Mouse (Mus musculus) adrenal gland, adult 8-10 months (tissue): ENCODE measurements around the gene Nat14. TPM values are rescaled to one million over a fixed set of nuclear protein-coding genes. Genes with fewer than 3 reads are reported as not detected.

Source experiments
- DNase-seq: peaks from one replicate; pipeline ENCODE4 v3.0.0; 2022
- total RNA-seq, 4 experiments: library from RNA; stranded (reverse); gene quantifications; 2 replicates each; pipeline ENCODE4 v1.2.4; 2022

Gene Nat14
- total RNA-seq, 4 experiments from 2014 or later: 8.5 to 13.3 (median 10.4) TPM

DNA sequence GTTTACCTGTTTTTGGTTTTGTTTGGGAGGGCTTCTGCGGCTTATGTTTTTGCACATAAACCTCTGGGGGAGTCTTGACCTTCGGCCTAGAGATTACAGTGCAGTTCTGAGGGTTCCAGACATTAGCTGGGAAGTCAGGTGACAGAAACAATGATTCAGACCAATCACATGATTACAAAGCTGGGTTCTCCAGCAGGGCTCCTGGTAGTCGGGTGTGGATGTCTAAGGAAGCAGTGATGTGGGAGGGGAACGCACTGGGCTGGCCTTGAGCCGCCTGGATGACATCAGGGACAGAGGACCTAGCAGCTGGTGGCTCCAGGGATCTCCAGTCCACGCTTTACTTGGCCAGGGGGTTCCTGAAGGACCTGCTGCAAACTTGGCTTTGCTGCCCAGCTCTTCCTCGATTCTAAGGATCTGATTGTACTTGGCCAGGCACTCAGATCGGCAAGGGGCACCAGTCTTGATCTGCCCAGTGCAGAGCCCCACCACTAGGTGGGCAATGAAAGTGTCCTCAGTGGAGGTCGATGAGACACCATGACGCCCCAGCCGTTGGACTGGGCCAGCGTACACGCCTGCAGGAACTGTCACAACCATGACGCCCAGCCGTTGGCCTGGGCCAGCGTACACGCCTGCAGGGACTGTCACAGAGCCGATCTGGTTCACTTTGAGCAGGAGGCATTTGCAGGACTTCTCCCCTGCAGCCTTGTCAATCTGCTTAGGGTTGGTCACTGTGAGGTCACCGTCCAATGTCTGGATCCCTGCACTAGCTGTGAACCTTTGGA, 28.9 kb downstream of the Nat14 start:
- peak; percentile 51 for DNase-seq

DNA sequence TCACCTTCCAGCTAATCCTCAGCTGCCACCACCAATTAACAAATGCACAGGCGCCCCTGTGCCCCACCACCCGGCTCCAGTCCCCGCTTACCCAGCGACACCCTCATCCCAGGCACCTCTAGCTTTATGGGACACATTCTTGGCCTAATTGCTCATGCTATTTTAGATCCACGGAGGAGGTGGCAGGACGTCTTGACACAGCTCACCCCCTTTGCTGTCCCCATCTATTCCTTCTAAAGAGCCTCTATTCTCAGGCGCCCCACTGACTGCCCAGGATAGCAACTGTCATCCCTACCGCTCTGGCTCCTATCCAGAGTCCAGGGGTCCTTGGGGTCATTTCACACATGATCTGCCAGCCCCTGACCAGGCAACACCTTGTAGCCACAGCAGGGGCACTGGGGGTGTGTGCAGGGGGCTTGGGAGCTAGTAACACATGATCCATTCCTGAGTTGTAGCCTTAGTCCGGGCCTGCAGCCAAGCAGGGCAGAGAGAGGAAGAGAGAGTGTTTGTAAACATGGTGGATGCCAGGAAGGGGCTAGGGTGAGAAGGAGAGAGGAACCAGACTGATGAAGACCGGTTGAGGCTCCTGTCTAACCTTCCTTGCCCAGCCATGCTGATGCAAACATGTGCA, 32.1 kb downstream of the Nat14 start:
- DNase-seq: no peak

DNA sequence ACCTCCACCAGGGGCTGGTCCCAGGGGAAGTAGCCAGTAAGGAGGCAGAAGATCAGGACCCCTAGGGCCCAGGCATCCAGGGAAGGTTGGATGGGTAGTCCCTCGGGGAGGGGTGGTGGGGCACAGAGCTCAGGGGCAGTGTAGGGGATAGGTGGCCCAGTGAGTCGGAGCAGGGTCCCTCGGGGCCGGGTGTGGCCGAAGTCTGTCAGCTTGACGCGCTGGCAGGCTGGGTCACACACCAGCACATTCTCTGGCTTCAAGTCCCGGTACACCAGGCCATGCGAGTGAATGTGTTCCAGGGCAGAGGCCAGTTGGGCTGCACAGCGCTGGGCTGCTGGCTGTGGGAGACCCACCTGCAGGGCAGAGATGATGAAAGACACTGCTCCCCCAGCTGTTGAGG, 35.5 kb downstream of the Nat14 start:
- DNase-seq: no peak

- DNase-seq: no peak
Observed at GRCm38 (mm10) chr7:4963527-4963926, 41.7 kb downstream of the Nat14 start.

DNA sequence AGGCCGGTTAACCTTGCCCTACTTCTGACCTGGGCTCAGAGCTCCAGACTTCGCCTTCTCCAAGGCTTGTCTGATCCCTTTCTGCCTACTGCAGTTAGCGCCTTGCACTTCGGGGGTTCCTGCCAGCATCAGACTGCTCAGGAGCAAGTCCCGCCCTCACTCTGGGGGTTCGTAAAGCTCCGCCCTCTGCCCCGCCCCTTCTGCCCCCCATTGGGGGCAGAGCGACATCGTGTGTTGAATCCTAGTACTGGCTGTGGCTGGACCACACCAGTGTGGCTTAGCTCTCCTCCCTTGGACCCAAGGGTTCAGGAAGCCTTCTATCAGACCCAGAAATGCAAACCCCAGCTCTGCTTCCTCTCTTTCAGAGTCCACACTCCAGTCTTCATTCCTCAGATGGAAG, 42.4 kb downstream of the Nat14 start, which contains the start of gene Sbk2:
TSS of gene Sbk2 (minus strand) at position 135 of the 400 bp plus-strand sequence.
- DNase-seq: peak; percentile 76

DNA sequence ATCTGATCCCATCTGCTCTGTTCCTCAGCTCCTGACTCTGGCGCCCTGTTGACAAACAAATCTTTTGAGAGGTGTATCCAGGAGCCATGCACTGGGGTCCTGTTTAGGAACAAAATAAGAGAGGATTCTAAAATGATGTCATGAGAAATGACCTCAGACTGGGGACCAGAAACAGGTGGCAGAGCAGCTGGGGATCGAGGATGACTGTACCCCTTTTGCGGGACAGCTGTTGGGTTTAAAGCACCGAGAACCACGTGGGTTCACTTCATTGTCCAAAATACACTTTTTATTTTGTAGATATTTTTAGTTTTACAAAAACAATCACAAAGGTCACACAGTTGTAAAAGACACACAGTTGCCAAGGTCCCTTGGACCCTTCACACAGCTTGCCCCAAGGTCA, 43.2 kb downstream of the Nat14 start:
- DNase-seq: no peak

DNA sequence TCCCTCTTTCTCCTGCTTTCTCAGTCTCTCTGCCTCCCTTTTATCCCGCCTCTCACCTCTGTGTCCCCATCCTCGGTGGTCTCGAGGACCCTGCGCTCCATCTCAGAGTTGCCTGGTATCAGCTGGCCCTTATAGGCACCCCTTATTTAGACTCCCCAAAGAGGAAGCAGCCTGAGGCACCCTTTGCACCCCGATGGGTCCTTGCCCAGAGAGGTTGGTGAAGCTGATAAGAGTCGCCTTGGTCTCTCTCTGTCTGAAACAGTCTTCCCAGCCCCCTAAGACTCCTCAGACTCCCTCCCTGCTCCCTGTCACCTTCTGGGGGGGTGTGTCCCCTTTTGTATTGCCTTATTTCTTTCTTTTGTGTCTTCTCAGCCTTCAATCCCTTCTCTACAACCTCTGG, 49.2 kb downstream of the Nat14 start, which contains the start of gene Sbk3:
TSS of gene Sbk3 (minus strand) at position 101 of the 400 bp plus-strand sequence.
- no peak for DNase-seq

GRCm38 (mm10) chr7:4971710-4972109, 49.9 kb downstream of the Nat14 start:
- DNase-seq: no peak

- peak; percentile 77 for DNase-seq
Observed at GRCm38 (mm10) chr7:4972321-4973047, 50.7 kb downstream of the Nat14 start.

Other genes with a start within 250 kb of the Nat14 start
- 10 to 100 TPM; 43.1 to 66.5 (median 50.5) TPM for gene Hspbp1, start 237.0 kb upstream of the Nat14 start, total RNA-seq
- 1 to 10 TPM; 4.2 to 8.0 (median 7.4) TPM for gene Brsk1, start 231.4 kb upstream of the Nat14 start, total RNA-seq
- gene Tmem150b, start 196.8 kb upstream of the Nat14 start, total RNA-seq: 1 to 10 TPM in 1 of 4 experiments, under 1 TPM in 3; 0.49 to 1.1 (median 0.73) TPM
- 10 to 100 TPM; 31.0 to 59.8 (median 43.8) TPM for gene Kmt5c, start 181.9 kb upstream of the Nat14 start, total RNA-seq
- 10 to 100 TPM in 1 of 4 experiments, 1 to 10 TPM in 3; 5.1 to 10.3 (median 9.1) TPM for gene Cox6b2, start 168.9 kb upstream of the Nat14 start, total RNA-seq
- gene Fam71e2, start 150.7 kb upstream of the Nat14 start, total RNA-seq: not detected
- gene Il11, start 139.2 kb upstream of the Nat14 start, total RNA-seq: under 1 TPM; 0.28 to 0.37 (median 0.32) TPM
- gene Tmem190, start 139.1 kb upstream of the Nat14 start, total RNA-seq: not detected
- 10 to 100 TPM in 2 of 4 experiments, 1 to 10 TPM in 2; 7.2 to 11.8 (median 10.1) TPM for gene Tmem238, start 132.4 kb upstream of the Nat14 start, total RNA-seq
- 100 to 1,000 TPM; 593 to 922 (median 693) TPM for gene Rpl28, start 129.2 kb upstream of the Nat14 start, total RNA-seq
- gene Ube2s, start 109.4 kb upstream of the Nat14 start, total RNA-seq: 100 to 1,000 TPM in 3 of 4 experiments, 10 to 100 TPM in 1; 96.8 to 127 (median 118) TPM
- gene Shisa7, start 77.3 kb upstream of the Nat14 start, total RNA-seq: 1 to 10 TPM; 2.0 to 5.6 (median 4.0) TPM
- 10 to 100 TPM; 14.0 to 28.7 (median 19.1) TPM for gene Isoc2b, start 51.8 kb upstream of the Nat14 start, total RNA-seq
- 10 to 100 TPM; 21.8 to 38.6 (median 30.3) TPM for gene Isoc2a, start 44.9 kb upstream of the Nat14 start, total RNA-seq
- gene Gm36210, start 15.5 kb upstream of the Nat14 start, total RNA-seq: under 1 TPM in 1 of 4 experiments, not detected in 3; 0.26 TPM
- gene Zfp628, start 6.8 kb upstream of the Nat14 start, total RNA-seq: 10 to 100 TPM; 14.4 to 20.6 (median 16.2) TPM
- gene Ssc5d, start 3.8 kb downstream of the Nat14 start, total RNA-seq: 1 to 10 TPM; 1.7 to 4.5 (median 2.2) TPM
- 1 to 10 TPM in 2 of 4 experiments, under 1 TPM in 1, not detected in 1; 0.45 to 2.1 (median 1.8) TPM for gene Sbk2, start 42.4 kb downstream of the Nat14 start, total RNA-seq
- gene Sbk3, start 49.1 kb downstream of the Nat14 start, total RNA-seq: under 1 TPM; 0.15 to 0.74 (median 0.34) TPM
- gene Zfp579, start 74.1 kb downstream of the Nat14 start, total RNA-seq: 10 to 100 TPM; 19.1 to 29.6 (median 27.4) TPM
- gene Zfp524, start 92.4 kb downstream of the Nat14 start, total RNA-seq: 10 to 100 TPM; 10.0 to 15.2 (median 12.0) TPM
- gene Fiz1, start 92.7 kb downstream of the Nat14 start, total RNA-seq: 10 to 100 TPM; 18.9 to 25.7 (median 23.3) TPM
- gene Gm44973, start 93.5 kb downstream of the Nat14 start, total RNA-seq: 1 to 10 TPM in 1 of 4 experiments, not detected in 3; 1.5 TPM
- gene Zfp865, start 98.3 kb downstream of the Nat14 start, total RNA-seq: 10 to 100 TPM; 25.0 to 38.6 (median 30.3) TPM
- 1 to 10 TPM; 2.9 to 5.6 (median 3.8) TPM for gene Ccdc106, start 98.5 kb downstream of the Nat14 start, total RNA-seq
- gene 4632433K11Rik, start 112.1 kb downstream of the Nat14 start, total RNA-seq: under 1 TPM in 1 of 4 experiments, not detected in 3; 0.34 TPM
- gene Zfp784, start 116.4 kb downstream of the Nat14 start, total RNA-seq: 1 to 10 TPM; 4.3 to 7.8 (median 6.0) TPM
- 1 to 10 TPM; 5.4 to 9.7 (median 8.5) TPM for gene Zfp580, start 129.5 kb downstream of the Nat14 start, total RNA-seq
- gene U2af2, start 140.1 kb downstream of the Nat14 start, total RNA-seq: 100 to 1,000 TPM; 135 to 214 (median 168) TPM
- 100 to 1,000 TPM; 124 to 175 (median 142) TPM for gene Epn1, start 158.2 kb downstream of the Nat14 start, total RNA-seq
- gene Rfpl4, start 194.9 kb downstream of the Nat14 start, total RNA-seq: under 1 TPM in 3 of 4 experiments, not detected in 1; 0.31 to 0.54 (median 0.31) TPM
- 1 to 10 TPM in 2 of 4 experiments, under 1 TPM in 2; 0.32 to 2.0 (median 1.1) TPM for gene Rasl2-9, start 203.9 kb downstream of the Nat14 start, total RNA-seq
- not detected for gene Vmn1r55, start 227.6 kb downstream of the Nat14 start, total RNA-seq